Mouse (Mus musculus): ENCODE results near the gene Dhrs3. TPM values are rescaled to one million over a fixed set of nuclear protein-coding genes. Genes with fewer than 3 reads are reported as not detected.

Dhrs3 gene
- total RNA-seq (2014; rRNA removed; ENCODE audit: low replicate concordance) (17.3 and 45.0 TPM in 2 replicates), polyA plus RNA-seq (2015; fragmentation: Nextera tagmentation; extraction: Ambion mirVana) (39.0 and 46.6 TPM in 2 replicates)

- Histone ChIP-seq H3K4me1 (ENCODE audit: control insufficient read depth, insufficient read depth) (peaks cover 17% of the 10 kb centered on the region), H3K4me2 (ENCODE audit: low read depth, low read length) (peak within 1 kb of the TSS; percentile 96), H3K27ac (ENCODE audit: low read depth) (peak within 1 kb of the TSS; percentile 70), H3K27me3 (ENCODE audit: control insufficient read depth, insufficient read depth, low read length) (no peaks in the 10 kb centered on the region), H3K36me3 (replicated peaks; ENCODE audit: control insufficient read depth, insufficient read depth, low read length) (no peaks in the 10 kb centered on the region), H3K9me3 (replicated peaks; ENCODE audit: control insufficient read depth, low read length) (no peaks in the 10 kb centered on the region), H3K4me3 (ENCODE audit: low read depth, low read length) (peak within 1 kb of the TSS; percentile 78), H3K9ac (replicated peaks; ENCODE audit: low read depth, low read length) (peak within 1 kb of the TSS; percentile 81)
- WGBS: 2% methylated on average over 55 of the region's 55 CpGs
- TF ChIP-seq EP300 (IDR thresholded peaks at IDR 0.05; ENCODE audit: low read depth) (0 out of 2 replicates have a peak, but pooled peaks have one; percentile 54), CTCF (IDR thresholded peaks at IDR 0.05; ENCODE audit: low read depth) (no peak)
- ATAC-seq (ENCODE audit: insufficient read depth, low read depth) (peak; percentile 69), DNase-seq (ENCODE audit: low spot score) (peak; percentile 75)
Observed at GRCm38 (mm10) chr4:144892133-144892936, at the start of gene Dhrs3. Gene Dhrs3, plus strand, starts transcription at chr4:144892827.

DNA sequence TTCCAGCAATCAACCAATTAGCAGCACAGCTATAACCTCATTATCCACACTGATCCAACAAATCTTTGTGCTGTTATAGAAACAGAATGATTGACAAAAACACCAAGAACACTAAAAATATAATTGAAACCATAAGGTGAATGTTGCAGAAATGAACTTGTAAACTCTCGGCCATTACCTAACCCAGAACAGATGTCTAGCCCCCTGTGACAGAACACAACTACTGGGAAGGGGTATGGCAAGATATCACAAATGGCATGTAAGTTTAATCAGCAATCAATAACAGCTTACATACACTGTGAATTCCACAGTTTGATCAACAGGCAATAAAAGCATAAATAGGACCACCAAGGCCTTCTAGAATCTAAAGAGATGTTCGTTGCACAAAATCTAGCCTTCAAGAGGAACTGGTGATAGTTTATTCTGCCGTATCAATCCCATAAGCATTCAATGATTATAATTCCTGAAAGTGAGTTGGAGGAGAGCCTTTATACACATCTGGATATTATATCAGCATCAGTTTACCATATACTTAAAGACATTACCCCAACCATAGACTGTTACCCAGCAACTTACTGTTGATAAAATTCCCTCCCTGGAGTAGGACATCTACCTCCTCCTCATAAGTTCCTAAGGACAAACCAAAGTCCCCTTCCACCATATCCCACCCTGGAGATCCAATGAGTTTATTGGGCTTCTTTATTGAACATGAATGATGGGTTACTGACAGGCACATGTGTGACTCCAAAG, 30.7 kb upstream of the Dhrs3 start:
- DNase-seq (ENCODE audit: low spot score) (no peak), ATAC-seq (ENCODE audit: insufficient read depth, low read depth) (no peak)
- Histone ChIP-seq H3K36me3 (replicated peaks; ENCODE audit: control insufficient read depth, insufficient read depth, low read length) (no peaks in the 10 kb centered on the region), H3K9me3 (replicated peaks; ENCODE audit: control insufficient read depth, low read length) (no peaks in the 10 kb centered on the region), H3K4me1 (ENCODE audit: control insufficient read depth, insufficient read depth) (no peaks in the 10 kb centered on the region), H3K27ac (ENCODE audit: low read depth) (no peak overlapping the region), H3K4me2 (ENCODE audit: low read depth, low read length) (no peak overlapping the region), H3K27me3 (ENCODE audit: control insufficient read depth, insufficient read depth, low read length) (no peaks in the 10 kb centered on the region), H3K4me3 (ENCODE audit: low read depth, low read length) (no peak overlapping the region), H3K9ac (replicated peaks; ENCODE audit: low read depth, low read length) (no peak overlapping the region)
- 74% methylated on average over 3 of the region's 3 CpGs for WGBS
- no peak for TF ChIP-seq CTCF (IDR thresholded peaks at IDR 0.05; ENCODE audit: low read depth)
- TF ChIP-seq EP300 (IDR thresholded peaks at IDR 0.05; ENCODE audit: low read depth): no peak

DNA sequence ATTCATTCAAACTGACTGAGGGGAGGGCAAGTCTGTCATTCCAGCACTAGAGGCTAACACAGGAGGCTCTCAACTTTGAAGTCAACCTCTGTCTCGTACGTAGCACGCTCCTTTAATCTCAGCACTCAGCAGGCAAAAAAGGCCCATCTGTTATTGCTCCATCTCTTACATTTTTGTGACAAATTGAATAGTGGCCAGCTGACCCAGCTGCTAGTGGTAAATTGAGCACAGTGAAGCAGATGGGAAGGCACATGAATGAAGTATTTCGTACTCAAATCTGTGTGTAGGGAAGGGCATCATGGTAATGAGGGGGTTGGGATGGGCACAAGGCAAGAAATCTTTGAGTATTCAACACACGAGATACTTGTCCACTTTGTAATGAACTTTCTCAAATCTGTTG, 24.7 kb upstream of the Dhrs3 start:
- H3K9ac ChIP-seq (replicated peaks; ENCODE audit: low read depth, low read length): no peak overlapping the region
- no peak for DNase-seq (ENCODE audit: low spot score)
- no peak overlapping the region for H3K4me3 ChIP-seq (ENCODE audit: low read depth, low read length)
- 69% methylated on average over 5 of the region's 5 CpGs for WGBS
- no peak overlapping the region for H3K4me2 ChIP-seq (ENCODE audit: low read depth, low read length)
- no peak for TF ChIP-seq CTCF (IDR thresholded peaks at IDR 0.05; ENCODE audit: low read depth)
- no peak for TF ChIP-seq EP300 (IDR thresholded peaks at IDR 0.05; ENCODE audit: low read depth)
- H3K4me1 ChIP-seq (ENCODE audit: control insufficient read depth, insufficient read depth): no peaks in the 10 kb centered on the region
- H3K36me3 ChIP-seq (replicated peaks; ENCODE audit: control insufficient read depth, insufficient read depth, low read length): no peaks in the 10 kb centered on the region
- no peak for ATAC-seq (ENCODE audit: insufficient read depth, low read depth)
- no peak overlapping the region for H3K27ac ChIP-seq (ENCODE audit: low read depth)
- no peaks in the 10 kb centered on the region for H3K27me3 ChIP-seq (ENCODE audit: control insufficient read depth, insufficient read depth, low read length)
- no peaks in the 10 kb centered on the region for H3K9me3 ChIP-seq (replicated peaks; ENCODE audit: control insufficient read depth, low read length)

DNA sequence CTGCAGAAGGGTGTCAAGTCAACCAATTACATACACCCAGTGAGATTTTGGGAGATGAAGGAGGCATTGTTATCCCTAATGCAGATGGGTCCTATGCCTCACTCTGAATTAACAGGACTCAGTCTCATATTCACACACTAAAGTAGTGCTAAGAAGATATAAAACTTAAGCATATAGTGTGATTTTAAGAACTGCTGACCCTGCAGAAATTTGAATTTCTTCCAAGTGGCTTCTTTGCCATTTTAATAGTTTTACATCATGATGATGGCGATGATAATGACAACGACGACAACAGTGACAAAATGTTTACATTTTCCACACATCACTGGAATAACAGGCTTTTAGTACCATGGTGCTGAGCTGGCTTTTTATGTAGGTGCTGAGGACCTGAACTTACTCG, 24.0 kb upstream of the Dhrs3 start:
- no peak overlapping the region for H3K9ac ChIP-seq (replicated peaks; ENCODE audit: low read depth, low read length)
- no peaks in the 10 kb centered on the region for H3K4me1 ChIP-seq (ENCODE audit: control insufficient read depth, insufficient read depth)
- ATAC-seq (ENCODE audit: insufficient read depth, low read depth): no peak
- H3K4me3 ChIP-seq (ENCODE audit: low read depth, low read length): no peak overlapping the region
- H3K9me3 ChIP-seq (replicated peaks; ENCODE audit: control insufficient read depth, low read length): no peaks in the 10 kb centered on the region
- WGBS: 75% methylated on average over 4 of the region's 4 CpGs
- TF ChIP-seq CTCF (IDR thresholded peaks at IDR 0.05; ENCODE audit: low read depth) (no peak), EP300 (IDR thresholded peaks at IDR 0.05; ENCODE audit: low read depth) (no peak)
- no peak overlapping the region for H3K27ac ChIP-seq (ENCODE audit: low read depth)
- no peaks in the 10 kb centered on the region for H3K36me3 ChIP-seq (replicated peaks; ENCODE audit: control insufficient read depth, insufficient read depth, low read length)
- no peak for DNase-seq (ENCODE audit: low spot score)
- no peaks in the 10 kb centered on the region for H3K27me3 ChIP-seq (ENCODE audit: control insufficient read depth, insufficient read depth, low read length)
- H3K4me2 ChIP-seq (ENCODE audit: low read depth, low read length): no peak overlapping the region

GRCm38 (mm10) chr4:144872905-144873304, 19.7 kb upstream of the Dhrs3 start:
- 44% methylated on average over 6 of the region's 6 CpGs for WGBS
- no peak for ATAC-seq (ENCODE audit: insufficient read depth, low read depth)
- no peak overlapping the region for H3K4me3 ChIP-seq (ENCODE audit: low read depth, low read length)
- no peak for DNase-seq (ENCODE audit: low spot score)
- no peaks in the 10 kb centered on the region for H3K27me3 ChIP-seq (ENCODE audit: control insufficient read depth, insufficient read depth, low read length)
- no peak overlapping the region for H3K9ac ChIP-seq (replicated peaks; ENCODE audit: low read depth, low read length)
- H3K4me2 ChIP-seq (ENCODE audit: low read depth, low read length): no peak overlapping the region
- TF ChIP-seq EP300 (IDR thresholded peaks at IDR 0.05; ENCODE audit: low read depth) (no peak), CTCF (IDR thresholded peaks at IDR 0.05; ENCODE audit: low read depth) (peak; percentile 44)
- H3K9me3 ChIP-seq (replicated peaks; ENCODE audit: control insufficient read depth, low read length): no peaks in the 10 kb centered on the region
- no peak overlapping the region for H3K27ac ChIP-seq (ENCODE audit: low read depth)
- H3K4me1 ChIP-seq (ENCODE audit: control insufficient read depth, insufficient read depth): no peaks in the 10 kb centered on the region
- no peaks in the 10 kb centered on the region for H3K36me3 ChIP-seq (replicated peaks; ENCODE audit: control insufficient read depth, insufficient read depth, low read length)
